Mouse (Mus musculus): ENCODE measurements around the gene Cenpt. TPM values are rescaled to one million over a fixed set of nuclear protein-coding genes. Genes with fewer than 3 reads are reported as not detected.

Cenpt gene
- polyA plus RNA-seq, 1 experiment from 2014 or later = 45.7 TPM

Other genes with a start within 250 kb of the Cenpt start
- gene Ripor1, start 248.0 kb downstream of the Cenpt start, polyA plus RNA-seq (2014; fragmentation: Nextera tagmentation; extraction: Ambion mirVana) = 23.6 and 27.9 TPM in 2 replicates
- 53.9 and 66.3 TPM in 2 replicates for gene Ctcf, start 216.7 kb downstream of the Cenpt start, polyA plus RNA-seq (2014; fragmentation: Nextera tagmentation; extraction: Ambion mirVana)
- 0.50 and 0.84 TPM in 2 replicates for gene Agrp, start 215.9 kb downstream of the Cenpt start, polyA plus RNA-seq (2014; fragmentation: Nextera tagmentation; extraction: Ambion mirVana)
- gene Carmil2, start 167.0 kb downstream of the Cenpt start, polyA plus RNA-seq (2014; fragmentation: Nextera tagmentation; extraction: Ambion mirVana) = 0.27 and 0.46 TPM in 2 replicates
- 39.3 and 41.5 TPM in 2 replicates for gene Acd, start 152.2 kb downstream of the Cenpt start, polyA plus RNA-seq (2014; fragmentation: Nextera tagmentation; extraction: Ambion mirVana)
- gene Pard6a, start 152.1 kb downstream of the Cenpt start, polyA plus RNA-seq (2014; fragmentation: Nextera tagmentation; extraction: Ambion mirVana) = 10.9 and 14.2 TPM in 2 replicates
- 0.13 TPM in 1 of 2 replicates, not detected in the other for gene 4933405L10Rik, start 145.6 kb downstream of the Cenpt start, polyA plus RNA-seq (2014; fragmentation: Nextera tagmentation; extraction: Ambion mirVana)
- 13.3 and 16.9 TPM in 2 replicates for gene Enkd1, start 145.1 kb downstream of the Cenpt start, polyA plus RNA-seq (2014; fragmentation: Nextera tagmentation; extraction: Ambion mirVana)
- gene Gfod2, start 94.6 kb downstream of the Cenpt start, polyA plus RNA-seq (2014; fragmentation: Nextera tagmentation; extraction: Ambion mirVana) = 8.0 and 10.9 TPM in 2 replicates
- gene Ranbp10, start 25.9 kb downstream of the Cenpt start, polyA plus RNA-seq (2014; fragmentation: Nextera tagmentation; extraction: Ambion mirVana) = 11.4 and 14.3 TPM in 2 replicates
- 0.07 and 0.13 TPM in 2 replicates for gene Tsnaxip1, start 25.5 kb downstream of the Cenpt start, polyA plus RNA-seq (2014; fragmentation: Nextera tagmentation; extraction: Ambion mirVana)
- gene Thap11, start 1.9 kb upstream of the Cenpt start, polyA plus RNA-seq (2014; fragmentation: Nextera tagmentation; extraction: Ambion mirVana) = 47.2 and 49.8 TPM in 2 replicates
- 231 and 265 TPM in 2 replicates for gene Nutf2, start 7.3 kb upstream of the Cenpt start, polyA plus RNA-seq (2014; fragmentation: Nextera tagmentation; extraction: Ambion mirVana)
- gene Edc4, start 27.6 kb upstream of the Cenpt start, polyA plus RNA-seq (2014; fragmentation: Nextera tagmentation; extraction: Ambion mirVana) = 22.2 and 29.7 TPM in 2 replicates
- gene Nrn1l, start 40.3 kb upstream of the Cenpt start, polyA plus RNA-seq (2014; fragmentation: Nextera tagmentation; extraction: Ambion mirVana) = 0.39 TPM in 1 of 2 replicates, not detected in the other
- gene Pskh1, start 47.2 kb upstream of the Cenpt start, polyA plus RNA-seq (2014; fragmentation: Nextera tagmentation; extraction: Ambion mirVana) = 14.7 and 17.4 TPM in 2 replicates
- gene Ctrl, start 80.6 kb upstream of the Cenpt start, polyA plus RNA-seq (2014; fragmentation: Nextera tagmentation; extraction: Ambion mirVana) = 1.1 and 1.3 TPM in 2 replicates
- gene Psmb10, start 85.2 kb upstream of the Cenpt start, polyA plus RNA-seq (2014; fragmentation: Nextera tagmentation; extraction: Ambion mirVana) = 50.8 and 60.0 TPM in 2 replicates
- 0.70 and 2.6 TPM in 2 replicates for gene Lcat, start 90.1 kb upstream of the Cenpt start, polyA plus RNA-seq (2014; fragmentation: Nextera tagmentation; extraction: Ambion mirVana)
- gene Slc12a4, start 112.8 kb upstream of the Cenpt start, polyA plus RNA-seq (2014; fragmentation: Nextera tagmentation; extraction: Ambion mirVana) = 28.6 and 39.9 TPM in 2 replicates
- not detected in 2 replicates for gene Dpep3, start 126.2 kb upstream of the Cenpt start, polyA plus RNA-seq (2014; fragmentation: Nextera tagmentation; extraction: Ambion mirVana)
- gene Dus2, start 138.1 kb upstream of the Cenpt start, polyA plus RNA-seq (2014; fragmentation: Nextera tagmentation; extraction: Ambion mirVana) = 17.4 and 18.8 TPM in 2 replicates
- gene Dpep2nb, start 152.7 kb upstream of the Cenpt start, polyA plus RNA-seq (2014; fragmentation: Nextera tagmentation; extraction: Ambion mirVana) = 0.33 TPM in 1 of 2 replicates, not detected in the other
- gene Ddx28, start 158.6 kb upstream of the Cenpt start, polyA plus RNA-seq (2014; fragmentation: Nextera tagmentation; extraction: Ambion mirVana) = 13.4 and 15.2 TPM in 2 replicates
- 4.4 and 6.0 TPM in 2 replicates for gene Nfatc3, start 205.6 kb upstream of the Cenpt start, polyA plus RNA-seq (2014; fragmentation: Nextera tagmentation; extraction: Ambion mirVana)